21 mouse cellular contexts compared by ENCODE assay signal in the genomic region with DNA sequence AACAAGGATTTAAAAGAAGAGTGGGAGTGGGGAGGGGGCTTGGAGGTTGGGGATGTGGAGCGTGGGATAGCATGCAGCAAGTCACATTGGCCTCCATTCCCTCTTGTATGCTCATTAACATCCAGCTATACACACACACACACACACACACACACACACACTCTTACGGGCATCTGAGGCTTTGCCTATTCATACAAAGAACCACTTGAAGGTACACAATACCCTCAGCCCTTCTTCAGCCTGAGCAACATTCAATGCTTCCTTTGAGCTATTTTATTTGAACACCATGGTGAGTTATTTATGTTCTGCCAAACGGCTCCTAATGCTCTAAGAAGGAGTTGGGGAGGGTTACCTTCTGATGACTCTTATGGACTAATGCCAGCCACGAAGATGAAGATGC.
DNase-seq lines count a peak whose midpoint lies in the region; ATAC-seq and TF ChIP-seq lines count a peak whose summit lies in the region.
"Had no signal": no experiment of that assay in that cellular context is flagged by ENCODE, and none has a peak within 500 bp of the region (broad histone marks: within the 10 kb centered on the region; RNA-seq: fewer than 3 reads in every experiment).

No protein-coding gene starts in this region.

- TF ChIP-seq CTCF in brain, embryonic 14.5 days (IDR thresholded peaks at IDR 0.05; ENCODE audit: borderline replicate concordance, extremely low read depth, insufficient read depth, insufficient read length), result no peak
- no peak for TF ChIP-seq CTCF in forebrain, postnatal 0 days (IDR thresholded peaks at IDR 0.05; ENCODE audit: low read depth)
- no peak for TF ChIP-seq CTCF in midbrain, postnatal 0 days (IDR thresholded peaks at IDR 0.05)

- no peak for TF ChIP-seq POLR2A in brain, embryonic 14.5 days (IDR thresholded peaks at IDR 0.05; ENCODE audit: borderline replicate concordance, extremely low read depth, insufficient read depth, insufficient read length, poor library complexity, severe bottlenecking)

- H3K27me3 ChIP-seq in forebrain, postnatal 0 days (ENCODE audit: insufficient read depth, low read length), result no peaks in the 10 kb centered on the region
- no peaks in the 10 kb centered on the region for H3K27me3 ChIP-seq in midbrain, postnatal 0 days (ENCODE audit: insufficient read depth, low read length)

- peak; percentile 37 for ATAC-seq in forebrain, postnatal 0 days
- peak; percentile 42; the same call in 1 of the 2 replicates for ATAC-seq in midbrain, postnatal 0 days (ENCODE audit: low FRiP score)
- ATAC-seq: CD4-positive, CD25-positive, alpha-beta regulatory T cell, adult 4 months; inflammation-experienced regulatory T-cells, adult 6 months had no signal

- no peak overlapping the region for H3K4me3 ChIP-seq in forebrain, postnatal 0 days (ENCODE audit: low read depth, low read length)
- no peak overlapping the region for H3K4me3 ChIP-seq in midbrain, postnatal 0 days (ENCODE audit: low read depth, low read length)
- H3K4me3 ChIP-seq: left cerebral cortex, adult 2 months; limb, embryonic 10.5 days had no signal

- 13% methylated on average over 4 of the region's 4 CpGs for WGBS in forebrain, postnatal 0 days
- 47% methylated on average over 4 of the region's 4 CpGs for WGBS in midbrain, postnatal 0 days

- no peak overlapping the region for H3K27ac ChIP-seq in forebrain, postnatal 0 days (ENCODE audit: low read depth, low read length)
- no peak overlapping the region for H3K27ac ChIP-seq in midbrain, postnatal 0 days (ENCODE audit: low read depth, low read length)
- H3K27ac ChIP-seq: left cerebral cortex, adult 2 months; limb, embryonic 10.5 days; macrophage had no signal

- H3K4me1 ChIP-seq in forebrain, postnatal 0 days (ENCODE audit: insufficient read depth), result 0 out of 2 replicates have a peak, but pooled peaks cover 3% of the 10 kb centered on the region
- no peaks in the 10 kb centered on the region for H3K4me1 ChIP-seq in midbrain, postnatal 0 days (ENCODE audit: insufficient read depth, low read length)
- H3K4me1 ChIP-seq: limb, embryonic 10.5 days had no signal

- H3K9me3 ChIP-seq in forebrain, postnatal 0 days (ENCODE audit: low read length), result no peaks in the 10 kb centered on the region
- H3K9me3 ChIP-seq in midbrain, postnatal 0 days (ENCODE audit: low read length), result no peaks in the 10 kb centered on the region
- H3K9me3 ChIP-seq: G1E; limb, embryonic 10.5 days had no signal

- no peak overlapping the region for H3K9ac ChIP-seq in forebrain, postnatal 0 days
- H3K9ac ChIP-seq in midbrain, postnatal 0 days (replicated peaks; ENCODE audit: low read length, poor library complexity, severe bottlenecking), result no peak overlapping the region

- no peaks in the 10 kb centered on the region for H3K36me3 ChIP-seq in forebrain, postnatal 0 days (ENCODE audit: insufficient read depth)
- 0 out of 2 replicates have a peak, but pooled peaks cover 5% of the 10 kb centered on the region for H3K36me3 ChIP-seq in midbrain, postnatal 0 days (ENCODE audit: insufficient read depth, low read length)
- H3K36me3 ChIP-seq: G1E; limb, embryonic 10.5 days had no signal

- peak; percentile 9 for DNase-seq in embryo, embryonic 10.5 days (ENCODE audit: low spot score)
- DNase-seq in embryo, embryonic 10 days (ENCODE audit: low spot score), result no peak
- peak; percentile 80 for DNase-seq in brain, embryonic 14.5 days (ENCODE audit: low read depth)
- DNase-seq in forebrain, postnatal 0 days, result no peak
- DNase-seq in midbrain, postnatal 0 days (ENCODE audit: low spot score), result peak; percentile 21
- no peak for DNase-seq in cerebellum, adult 8-10 months
- DNase-seq in adrenal gland, postnatal 36 days, result no peak
- no peak for DNase-seq in thymus, postnatal 36 days
- DNase-seq: cerebellum, adult 9-11 months; embryo, embryonic 11 days; gastrocnemius, postnatal 25 days; kidney, adult 9 months; kidney, postnatal 4 days; lung, adult 2 months had no signal

- H3K4me2 ChIP-seq in forebrain, postnatal 0 days (ENCODE audit: low read depth), result no peak overlapping the region
- H3K4me2 ChIP-seq in midbrain, postnatal 0 days (ENCODE audit: low read depth, low read length, poor library complexity, severe bottlenecking), result no peak overlapping the region
- H3K4me2 ChIP-seq: liver, embryonic 11.5 days had no signal

Comparison
In these comparisons a context has a peak if more than half of its experiments do, and no peak if none do; other contexts are left out.
1. DNase-seq: peak in embryo, embryonic 10.5 days (single experiment), brain, embryonic 14.5 days (single experiment) and midbrain, postnatal 0 days (single experiment); none in embryo, embryonic 10 days (single experiment), forebrain, postnatal 0 days (single experiment), cerebellum, adult 8-10 months (single experiment), adrenal gland, postnatal 36 days (0 of 2) and thymus, postnatal 36 days (0 of 2).